Mouse (Mus musculus) right cerebral cortex, postnatal 25 days (tissue): ENCODE data around the gene Pam.

ENCODE experiments used
- DNase-seq: peaks from one replicate; pipeline ENCODE4 v3.0.0; 2022

Gene Pam

GRCm38 (mm10) chr1:97903912-97904460 lies 191.5 kb downstream of the Pam start:
- DNase-seq = no peak

GRCm38 (mm10) chr1:97902830-97903229 lies 192.6 kb downstream of the Pam start:
- no peak for DNase-seq

DNA sequence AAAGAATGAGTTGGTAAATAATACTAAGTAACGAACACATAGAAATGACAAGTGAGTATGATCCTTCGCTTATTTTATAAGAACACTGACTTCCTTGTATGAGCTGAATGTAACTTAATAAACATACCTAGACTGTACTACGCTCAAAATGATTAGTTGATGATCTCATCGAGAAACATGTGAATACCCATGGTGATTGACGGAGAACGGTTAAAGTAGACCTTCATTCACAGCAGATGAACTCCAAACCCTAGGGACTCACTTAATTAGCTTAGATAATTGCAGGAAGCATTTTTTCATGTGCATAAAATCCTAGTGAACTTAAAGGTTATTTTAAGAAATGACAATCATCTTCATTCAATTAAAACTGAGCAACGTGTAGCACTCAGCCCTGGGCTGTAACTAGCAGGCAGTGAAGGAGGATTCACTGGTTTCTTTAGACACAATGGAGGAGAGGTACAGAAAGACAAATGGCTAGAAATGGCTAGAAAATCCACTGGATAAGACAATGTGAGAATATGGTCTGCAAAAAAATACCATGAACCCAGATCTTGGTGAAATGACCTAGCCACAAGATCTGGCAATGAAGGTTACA lies 194.8 kb downstream of the Pam start:
- no peak for DNase-seq

DNA sequence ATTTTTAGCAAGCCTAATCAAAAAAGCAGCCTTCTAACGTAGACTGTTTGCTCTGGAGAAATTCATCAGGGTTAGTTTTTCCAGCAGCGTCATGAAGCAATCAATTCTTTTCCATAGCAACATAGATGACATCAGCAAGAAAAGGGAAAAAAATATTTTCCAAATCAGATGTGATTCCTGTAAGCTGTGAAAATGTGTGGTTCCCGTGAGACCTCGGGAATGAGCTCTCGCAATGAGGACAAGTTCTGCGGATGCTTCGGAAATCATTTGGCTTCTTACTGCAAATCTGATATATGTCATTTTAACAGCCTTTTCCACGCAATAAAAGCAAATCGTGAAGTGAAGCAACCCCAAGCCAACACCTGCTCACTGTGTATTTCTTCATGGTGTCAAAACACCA lies 207.9 kb downstream of the Pam start:
- DNase-seq = no peak

GRCm38 (mm10) chr1:97883498-97883897 lies 211.9 kb downstream of the Pam start:
- DNase-seq = no peak

- DNase-seq = no peak
Measured at GRCm38 (mm10) chr1:97877037-97877436, 218.4 kb downstream of the Pam start.

GRCm38 (mm10) chr1:97873490-97874054 lies 221.9 kb downstream of the Pam start:
- no peak for DNase-seq

DNA sequence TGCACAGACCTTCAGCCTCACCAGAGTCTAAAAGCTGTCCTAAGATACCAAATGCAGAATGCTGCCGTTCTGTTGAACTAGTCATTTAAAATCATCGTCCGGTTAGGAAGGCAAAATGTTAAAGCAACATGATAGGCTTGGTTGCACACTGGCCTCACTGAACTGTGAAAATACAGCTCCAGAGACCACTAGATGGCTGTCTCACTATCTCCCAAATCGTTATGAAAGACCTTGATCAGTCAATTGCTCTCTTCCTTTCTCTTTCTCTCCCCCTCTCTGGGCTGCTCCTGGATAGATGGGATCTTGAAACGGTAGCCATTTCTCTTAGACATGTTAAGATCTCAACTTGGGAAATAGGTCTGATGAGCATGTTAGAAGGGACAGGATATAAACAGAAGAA lies 223.0 kb downstream of the Pam start:
- no peak for DNase-seq

DNA sequence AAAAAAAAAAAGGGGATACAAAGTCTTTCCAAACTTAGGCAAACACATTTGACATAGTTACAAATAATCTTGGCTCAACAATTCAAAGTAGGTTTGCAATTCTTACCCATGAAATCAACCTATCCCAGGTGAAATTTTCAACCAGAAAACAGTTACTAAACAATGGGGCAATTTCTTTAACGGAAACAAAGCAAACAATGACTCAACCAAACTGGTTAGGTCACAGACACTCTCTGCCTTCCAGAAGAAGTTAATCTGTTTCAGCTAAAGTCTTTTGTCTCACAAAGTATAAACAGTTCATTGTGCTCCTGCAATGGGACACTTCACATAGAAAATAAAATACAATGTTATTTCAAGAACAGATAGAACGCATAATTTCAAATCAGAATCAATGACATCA lies 223.4 kb downstream of the Pam start:
- no peak for DNase-seq

DNA sequence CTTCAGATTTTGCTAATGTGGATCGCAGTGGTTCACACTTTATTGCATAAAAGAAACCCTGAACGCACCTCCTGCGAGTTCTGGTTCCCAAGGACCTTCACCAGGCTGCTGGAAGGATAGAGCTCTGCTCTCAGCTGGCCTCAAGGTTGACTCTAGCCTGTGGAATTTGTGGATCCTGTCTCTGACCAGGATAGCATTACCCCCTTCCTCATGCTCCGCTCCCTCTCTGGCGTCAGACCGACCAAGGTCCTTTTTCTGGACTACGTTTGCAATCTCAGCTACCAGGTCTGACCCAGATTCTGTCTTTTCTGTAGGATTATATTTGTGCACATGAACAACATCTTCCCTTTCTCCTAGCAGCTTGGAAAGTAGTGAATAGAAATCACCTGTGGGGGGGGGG lies 231.3 kb downstream of the Pam start:
- no peak for DNase-seq

DNA sequence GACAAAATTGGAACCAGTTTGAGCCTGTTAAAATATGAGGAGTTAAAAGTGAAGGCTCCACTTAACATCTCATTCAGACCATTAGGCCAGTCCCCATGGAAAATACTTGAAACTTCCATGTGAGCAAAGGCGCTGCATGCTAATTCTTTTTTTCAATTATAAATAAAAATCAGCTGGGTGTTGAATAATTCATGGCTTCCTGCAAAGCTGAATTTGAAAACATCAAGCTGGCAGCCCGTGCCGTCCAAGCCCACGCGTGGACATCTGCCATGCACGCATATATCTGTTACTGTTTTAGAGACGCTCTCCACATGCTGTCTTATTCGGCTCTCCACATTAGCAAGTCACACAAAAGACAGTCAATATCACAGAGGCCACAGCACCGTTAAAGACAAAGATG lies 232.3 kb downstream of the Pam start:
- DNase-seq = peak; percentile 84

- DNase-seq = no peak
Measured at GRCm38 (mm10) chr1:97862734-97863133, 232.7 kb downstream of the Pam start.

DNA sequence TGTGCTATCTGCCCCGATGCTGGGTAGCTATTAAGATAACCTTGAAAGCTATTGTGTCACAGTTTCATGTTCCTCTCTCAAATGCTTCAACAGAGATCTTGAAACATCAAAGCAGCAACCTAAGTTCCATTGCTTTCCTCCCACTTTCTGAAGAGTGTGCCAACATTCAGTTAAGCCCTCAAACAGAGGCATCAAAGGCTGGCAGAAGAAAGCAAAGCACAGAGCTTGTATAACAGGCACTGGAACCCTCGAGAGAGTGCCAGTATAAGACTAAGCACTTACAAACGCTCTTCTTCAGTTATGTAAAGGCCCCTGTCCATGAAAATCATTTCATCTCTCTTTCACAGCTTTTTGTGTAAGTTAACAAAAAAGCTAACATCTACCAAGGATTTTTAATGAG lies 241.2 kb downstream of the Pam start:
- DNase-seq = no peak

GRCm38 (mm10) chr1:97851601-97852175 lies 243.8 kb downstream of the Pam start:
- DNase-seq = no peak

DNA sequence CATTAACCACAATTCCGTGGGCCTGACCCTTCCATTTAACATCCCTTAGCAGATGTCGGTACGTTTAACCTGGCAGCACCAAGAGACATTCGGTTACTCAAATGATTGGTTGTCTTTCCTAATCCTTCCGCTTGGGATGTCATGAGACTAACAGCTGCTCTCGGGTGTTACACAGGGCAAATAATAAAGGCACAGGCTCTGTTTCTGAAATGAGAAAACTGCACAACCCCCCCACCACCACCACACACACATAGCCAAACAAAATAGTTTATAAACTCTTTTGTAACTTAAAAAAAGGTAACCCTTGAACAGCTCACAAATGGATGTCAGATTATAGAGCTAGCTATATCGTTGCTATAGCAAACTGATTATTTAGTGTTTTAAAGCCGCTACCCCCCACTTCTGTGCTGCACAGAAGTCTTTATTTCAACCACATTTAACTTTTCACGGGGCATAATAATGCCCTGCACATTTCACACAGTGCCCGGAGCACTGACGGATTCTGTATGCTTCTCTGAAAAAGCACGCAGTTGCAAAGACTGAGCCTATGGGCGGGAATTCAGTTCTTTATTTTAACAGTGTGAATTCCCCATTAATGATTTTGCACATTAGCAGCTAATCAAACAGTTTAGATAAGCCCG lies 246.7 kb downstream of the Pam start:
- DNase-seq = no peak

- no peak for DNase-seq
Measured at GRCm38 (mm10) chr1:97843220-97843992, 252.0 kb downstream of the Pam start.

DNA sequence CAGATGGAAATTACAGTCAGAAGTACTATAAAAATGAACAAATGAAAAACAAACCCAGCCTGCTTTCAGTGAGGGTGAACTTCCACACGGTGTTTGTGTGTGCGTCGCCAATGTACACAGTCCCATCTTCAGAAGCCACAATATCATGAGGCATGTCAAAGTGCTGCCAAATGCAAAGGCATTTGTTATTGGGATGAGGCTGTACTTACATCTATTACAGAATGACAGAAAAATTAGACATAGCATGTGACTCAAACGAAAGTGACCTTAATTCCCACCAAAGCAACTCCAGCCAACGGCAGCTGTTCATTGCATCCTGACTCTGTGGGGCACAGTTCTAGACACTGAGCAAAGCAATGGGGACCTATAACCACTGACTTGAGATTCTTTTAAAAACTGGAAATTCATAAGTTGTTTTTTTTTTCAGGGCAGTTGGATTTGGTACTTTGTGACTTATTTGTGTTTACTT lies 261.1 kb downstream of the Pam start:
- no peak for DNase-seq

- DNase-seq = no peak
Measured at GRCm38 (mm10) chr1:97833466-97834353, 261.7 kb downstream of the Pam start.

GRCm38 (mm10) chr1:97828087-97828486 lies 267.4 kb downstream of the Pam start:
- no peak for DNase-seq

GRCm38 (mm10) chr1:97827566-97827965 lies 267.9 kb downstream of the Pam start:
- DNase-seq = no peak

DNA sequence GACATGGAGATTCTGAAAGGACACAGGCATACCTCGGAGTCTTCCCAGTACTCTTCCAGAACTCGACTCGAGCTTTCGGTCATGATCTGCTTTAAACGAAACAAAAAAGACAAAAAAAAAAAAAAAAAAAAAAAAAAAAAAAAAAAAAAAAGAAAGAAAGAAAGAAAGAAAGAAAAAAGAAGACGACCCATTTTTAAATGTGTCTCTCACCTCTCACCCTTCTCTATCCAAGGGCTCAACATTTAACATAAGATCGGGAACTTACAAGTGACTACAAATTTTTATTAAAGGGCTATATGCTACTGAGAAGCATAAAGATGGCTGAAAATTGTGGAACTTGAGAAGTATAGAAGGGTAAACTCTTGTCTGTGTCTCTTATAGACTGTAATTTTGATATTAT lies 272.5 kb downstream of the Pam start:
- DNase-seq = no peak

DNA sequence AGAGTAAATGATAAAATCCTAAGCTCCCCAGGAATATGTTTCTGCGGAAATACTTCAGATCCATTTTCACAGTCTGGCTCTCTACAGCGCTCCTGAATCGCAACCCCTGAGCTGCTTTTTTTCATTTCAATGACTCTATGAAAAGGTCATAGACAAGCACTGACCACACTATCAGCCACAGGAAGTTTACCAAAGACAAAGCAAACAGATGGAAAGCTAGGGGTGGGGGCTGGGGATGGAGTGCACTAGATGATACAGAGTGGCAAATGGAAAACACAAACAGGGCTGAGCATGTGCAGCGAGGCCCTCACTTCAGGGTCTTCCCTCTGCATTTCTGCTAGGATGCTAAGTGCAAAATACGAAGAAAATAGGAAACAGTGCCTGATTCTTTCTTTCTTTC lies 273.2 kb downstream of the Pam start:
- no peak for DNase-seq
